Mouse (Mus musculus) CH12.LX (cell line): ENCODE results near the gene Tgfa. TPM values are rescaled to one million over a fixed set of nuclear protein-coding genes. Genes with fewer than 3 reads are reported as not detected.

Experiments
- DNase-seq: peaks from one replicate; pipeline ENCODE4 v3.0.0-alpha.2; 2013; ENCODE audit errors: extremely low read depth
- H3K27ac ChIP-seq: 2 replicates; pipeline ENCODE4 v1.5.1; 2012; ENCODE audit warnings: low read depth, mild to moderate bottlenecking, control low read depth, moderate library complexity; ENCODE audit not compliant: insufficient read depth
- H3K27me3 ChIP-seq: replicated peaks from 2 replicates; pipeline ENCODE3; 2012; ENCODE audit warnings: inconsistent platforms
- H3K36me3 ChIP-seq, 2 experiments: replicated peaks in 1 of 2; 2 replicates each; pipeline versions ENCODE3 to v1.6.1; 2012; ENCODE audit warnings: inconsistent platforms in 1 of 2, low read length in 1 of 2, mild to moderate bottlenecking in 1 of 2, mixed read lengths in 1 of 2, moderate library complexity in 1 of 2; ENCODE audit not compliant: control insufficient read depth in 1 of 2, insufficient read depth in 1 of 2
- H3K4me1 ChIP-seq, 2 experiments: 2 replicates each; pipeline ENCODE4 v1.6.1; 2012; ENCODE audit warnings: inconsistent platforms in 1 of 2, moderate library complexity in 1 of 2; ENCODE audit not compliant: insufficient read depth in 2 of 2, control insufficient read depth in 1 of 2
- H3K4me2 ChIP-seq: 2 replicates; pipeline ENCODE4 v1.6.1; 2012; ENCODE audit warnings: low read depth, mild to moderate bottlenecking, control low read depth; ENCODE audit not compliant: poor library complexity, insufficient read depth, severe bottlenecking
- H3K4me3 ChIP-seq, 3 experiments: fragments of 150-350 bp in 1 of 3; sonication (generic) in 1 of 3; replicated peaks in 1 of 3; 2 replicates each; pipeline versions ENCODE3 to v1.5.1; 2011 to 2012; ENCODE audit warnings: low read depth in 2 of 3, low read length in 2 of 3, mild to moderate bottlenecking in 2 of 3, moderate library complexity in 2 of 3, control low read depth in 1 of 3, improper control_type of control experiment in 1 of 3, inconsistent platforms in 1 of 3, mixed read lengths in 1 of 3; ENCODE audit not compliant: poor library complexity in 1 of 3
- H3K79me2 ChIP-seq: replicated peaks from 2 replicates; pipeline ENCODE4 v1.6.1; 2012; ENCODE audit warnings: mild to moderate bottlenecking, moderate library complexity; ENCODE audit not compliant: control insufficient read depth, poor library complexity, insufficient read depth, severe bottlenecking; ENCODE audit errors: extremely low read depth
- H3K9ac ChIP-seq: 2 replicates; pipeline ENCODE4 v1.6.1; 2012; ENCODE audit warnings: low read depth, mild to moderate bottlenecking, control low read depth, moderate library complexity; ENCODE audit not compliant: insufficient read depth
- H3K9me3 ChIP-seq: replicated peaks from 2 replicates; pipeline ENCODE3; 2012; ENCODE audit warnings: low read length, inconsistent platforms, mixed read lengths
- CHD2 ChIP-seq: IDR thresholded peaks from 2 replicates; pipeline ENCODE4 v1.6.1; 2011; ENCODE audit warnings: low read length, improper control_type of control experiment
- E2F4 ChIP-seq: IDR thresholded peaks from 2 replicates; pipeline ENCODE4 v1.6.1; 2011; ENCODE audit warnings: low read depth, low read length, improper control_type of control experiment; ENCODE audit not compliant: insufficient replicate concordance
- ELF1 ChIP-seq: IDR thresholded peaks from 2 replicates; pipeline ENCODE4 v1.6.1; 2014; ENCODE audit warnings: low read depth, mild to moderate bottlenecking, inconsistent platforms, low read length, improper control_type of control experiment
- EP300 ChIP-seq: IDR thresholded peaks from 2 replicates; pipeline ENCODE4 v1.6.1; 2011; ENCODE audit warnings: low read length, improper control_type of control experiment
- HCFC1 ChIP-seq: IDR thresholded peaks from 2 replicates; pipeline ENCODE4 v1.6.1; 2012; ENCODE audit warnings: low read depth, mild to moderate bottlenecking, inconsistent platforms, low read length, improper control_type of control experiment
- IRF4 ChIP-seq: IDR thresholded peaks from 2 replicates; pipeline ENCODE4 v1.6.1; 2014; ENCODE audit warnings: low read depth, mild to moderate bottlenecking, inconsistent platforms, low read length, improper control_type of control experiment
- JUND ChIP-seq: conservative IDR thresholded peaks from 2 replicates; pipeline ENCODE4 v1.6.1; 2011; ENCODE audit warnings: low read depth, low read length, improper control_type of control experiment
- MAFK ChIP-seq: IDR thresholded peaks from 2 replicates; pipeline ENCODE4 v1.6.1; 2011; ENCODE audit warnings: low read length, improper control_type of control experiment; ENCODE audit not compliant: insufficient replicate concordance
- MAZ ChIP-seq: IDR thresholded peaks from 2 replicates; pipeline ENCODE4 v1.6.1; 2012; ENCODE audit warnings: low read depth, mild to moderate bottlenecking, inconsistent platforms, low read length, improper control_type of control experiment, moderate library complexity
- MYC ChIP-seq: IDR thresholded peaks from 2 replicates; pipeline ENCODE4 v1.6.1; 2011; ENCODE audit warnings: low read depth, mild to moderate bottlenecking, improper control_type of control experiment, low read length
- RAD21 ChIP-seq: IDR thresholded peaks from 2 replicates; pipeline ENCODE4 v1.6.1; 2011; ENCODE audit warnings: low read depth, mild to moderate bottlenecking, low read length, improper control_type of control experiment, moderate library complexity
- RCOR1 ChIP-seq: conservative IDR thresholded peaks from 2 replicates; pipeline ENCODE4 v1.6.1; 2012; ENCODE audit warnings: low read depth, mild to moderate bottlenecking, inconsistent platforms, low read length, improper control_type of control experiment
- SIN3A ChIP-seq: IDR thresholded peaks from 2 replicates; pipeline ENCODE4 v1.6.1; 2012; ENCODE audit warnings: low read length, improper control_type of control experiment, inconsistent platforms
- TBP ChIP-seq: conservative IDR thresholded peaks from 2 replicates; pipeline ENCODE4 v1.6.1; 2011; ENCODE audit warnings: low read depth, low read length, improper control_type of control experiment
- TCF12 ChIP-seq: IDR thresholded peaks from 2 replicates; pipeline ENCODE4 v1.6.1; 2014; ENCODE audit warnings: low read depth, mild to moderate bottlenecking, inconsistent platforms, low read length, improper control_type of control experiment
- UBTF ChIP-seq: IDR thresholded peaks from 2 replicates; pipeline ENCODE4 v1.6.1; 2012; ENCODE audit warnings: low read depth, mild to moderate bottlenecking, inconsistent platforms, low read length, improper control_type of control experiment, moderate library complexity
- USF2 ChIP-seq: conservative IDR thresholded peaks from 2 replicates; pipeline ENCODE4 v1.6.1; 2011; ENCODE audit warnings: low read depth, low read length, improper control_type of control experiment
- ZC3H11A ChIP-seq: IDR thresholded peaks from 2 replicates; pipeline ENCODE4 v1.6.1; 2012; ENCODE audit warnings: low read depth, mild to moderate bottlenecking, inconsistent platforms, low read length, improper control_type of control experiment
- ZMIZ1 ChIP-seq: IDR thresholded peaks from 2 replicates; pipeline ENCODE4 v1.6.1; 2012; ENCODE audit warnings: low read depth, mild to moderate bottlenecking, inconsistent platforms, low read length, improper control_type of control experiment
- dilution Hi-C: fragments of 300-500 bp; cut with MboI; formaldehyde crosslinking; loops from 2 replicates; pipeline ENCODE4 v1.14.3; 2020; ENCODE audit warnings: low sequenced_read_pairs; ENCODE audit not compliant: extremely low pct_unique_long_range_greater_than_20kb, extremely low pct_ligation_motif_present
- in situ Hi-C: fragments of 300-500 bp; cut with MboI; formaldehyde crosslinking; loops from 3 replicates; pipeline ENCODE4 v1.14.3; 2019; ENCODE audit warnings: low sequenced_read_pairs, low pct_ligation_motif_present, low pct_unique_long_range_greater_than_20kb, mixed read lengths
- polyA plus RNA-seq: library from polyadenylated mRNA; unstranded; fragments of >175 nt; gene quantifications from 2 replicates; pipeline ENCODE4 v1.2.1, GENCODE M21; 2012; ENCODE audit warnings: low read depth; ENCODE audit not compliant: insufficient read length
- total RNA-seq, 2 experiments: library from RNA; depleted of rRNA; stranded (reverse); fragments of 300-350 nt in 1 of 2; fragments of >200 nt in 1 of 2; gene quantifications; 2 replicates each; pipeline ENCODE4 v1.2.3; 2012 to 2014

Tgfa gene
- total and polyA plus RNA-seq, 3 experiments = not detected

DNA sequence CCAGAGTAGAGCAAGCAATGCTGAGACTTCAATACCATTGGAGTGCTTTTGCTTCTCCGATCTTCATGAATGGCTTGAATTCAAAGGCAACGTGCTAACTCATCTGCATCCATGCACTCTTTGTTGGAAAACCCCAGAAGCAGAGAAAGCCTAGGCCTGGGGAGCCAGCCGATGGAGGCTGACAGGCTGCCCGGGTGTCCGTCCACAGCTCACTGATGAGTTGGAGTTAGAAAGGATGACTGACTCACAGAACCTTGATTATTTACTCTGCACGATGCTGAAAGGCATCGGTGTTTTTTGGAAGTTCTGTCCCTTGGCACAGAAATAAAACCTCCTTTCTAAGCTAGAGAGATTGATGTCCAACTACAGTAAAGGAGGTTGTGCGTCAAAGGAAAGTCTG lies 55.8 kb downstream of the Tgfa start:
- in situ Hi-C loops = loop anchor here (10.0 kb wide), 1 partner anchor 96 kb away; no protein-coding TSS in a partner anchor
- H3K9ac ChIP-seq = no peak overlapping the region
- DNase-seq = no peak
- H3K9me3 ChIP-seq = no peaks in the 10 kb centered on the region
- dilution Hi-C loops = no loop called here
- TF ChIP-seq ZMIZ1 = no peak
- TF ChIP-seq CHD2 = no peak
- TF ChIP-seq RAD21 = no peak
- no peak for TF ChIP-seq SIN3A
- no peak for TF ChIP-seq MYC
- no peak for TF ChIP-seq MAFK
- no peak for TF ChIP-seq ZC3H11A
- no peak for TF ChIP-seq IRF4
- TF ChIP-seq USF2 = no peak
- TF ChIP-seq UBTF = no peak
- no peak for TF ChIP-seq ELF1
- no peak for TF ChIP-seq EP300
- TF ChIP-seq MAZ = no peak
- TF ChIP-seq HCFC1 = no peak
- TF ChIP-seq TBP = no peak
- TF ChIP-seq RCOR1 = no peak
- TF ChIP-seq TCF12 = no peak
- no peak for TF ChIP-seq JUND
- no peak for TF ChIP-seq E2F4
- H3K4me3 ChIP-seq = no peak overlapping the region
- H3K27ac ChIP-seq = no peak overlapping the region
- H3K27me3 ChIP-seq = peaks cover 82% of the 10 kb centered on the region
- no peaks in the 10 kb centered on the region for H3K79me2 ChIP-seq
- no peak overlapping the region for H3K4me2 ChIP-seq
- no peaks in the 10 kb centered on the region for H3K36me3 ChIP-seq
- H3K4me1 ChIP-seq = no peaks in the 10 kb centered on the region

DNA sequence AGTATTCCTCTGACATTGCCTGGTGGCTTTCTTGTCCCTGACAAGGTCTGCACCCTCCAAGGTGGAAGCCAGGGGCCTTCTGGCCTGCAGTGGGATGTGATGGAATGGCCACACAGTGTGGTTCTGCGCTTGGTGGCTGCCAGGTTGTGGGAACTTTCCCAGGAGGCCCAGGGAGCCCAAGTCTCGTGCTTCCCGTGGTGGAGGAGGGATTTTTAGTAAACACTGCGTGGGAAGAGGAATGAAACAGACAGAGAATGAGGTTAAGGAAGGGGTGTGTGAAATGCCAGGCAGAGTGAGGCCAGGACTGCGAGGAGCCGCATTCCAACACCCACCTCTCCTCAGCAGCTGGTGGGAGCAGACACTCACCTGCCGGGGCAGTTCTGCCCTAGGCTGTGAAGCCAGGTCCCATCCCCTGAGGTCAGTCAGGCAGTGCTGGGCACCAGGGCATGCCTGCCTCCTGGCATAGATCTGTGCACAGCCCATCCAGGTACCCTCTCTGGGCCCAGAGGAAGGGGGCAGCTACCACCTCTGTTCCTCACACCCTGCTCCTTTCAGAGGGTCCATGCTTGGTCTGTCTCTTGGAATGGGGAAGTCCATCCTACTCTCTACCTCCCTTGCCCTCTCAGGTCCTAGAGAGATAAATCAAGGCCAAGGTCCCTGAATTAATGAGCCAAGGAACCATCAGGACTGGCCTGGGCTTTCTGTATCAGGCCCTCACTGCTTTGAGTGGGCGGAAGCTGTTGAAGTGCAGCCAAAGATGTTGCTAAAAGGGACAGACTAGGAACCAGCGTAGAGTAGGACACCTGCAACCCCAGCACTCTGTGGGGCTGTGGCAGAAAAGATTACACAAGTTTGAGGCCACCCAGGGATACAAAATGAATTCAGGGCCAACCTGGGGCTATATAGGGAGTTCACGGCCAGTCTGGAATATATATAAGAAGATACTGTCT lies 57.4 kb downstream of the Tgfa start:
- Histone ChIP-seq H3K79me2 (no peaks in the 10 kb centered on the region), H3K36me3 (no peaks in the 10 kb centered on the region), H3K4me3 (no peak overlapping the region), H3K27ac (no peak overlapping the region), H3K9me3 (no peaks in the 10 kb centered on the region), H3K4me1 (no peaks in the 10 kb centered on the region), H3K4me2 (no peak overlapping the region), H3K27me3 (peaks cover 85% of the 10 kb centered on the region), H3K9ac (no peak overlapping the region)
- in situ Hi-C loops (loop anchor here (10.0 kb wide), 1 partner anchor 98 kb away; no protein-coding TSS in a partner anchor), dilution Hi-C loops (no loop called here)
- no peak for TF ChIP-seq UBTF
- no peak for DNase-seq
